Mouse (Mus musculus) intestine, postnatal 0 days (tissue): ENCODE measurements around the gene Ptprj. TPM values are rescaled to one million over a fixed set of nuclear protein-coding genes. Genes with fewer than 3 reads are reported as not detected.
A peak's percentile ranks its signal among the peaks of the same experiment; 100 is the strongest.

Experiments
- ATAC-seq: fragments of 200-750 bp; cut with Nextera tagmentation; 2 replicates; pipeline ENCODE4 v1.8.0; 2017; ENCODE audit warnings: mild to moderate bottlenecking, moderate TSS enrichment, moderate library complexity
- H3K27ac ChIP-seq: fragments of 300-500 bp; sonication (generic); 2 replicates; pipeline ENCODE4 v1.5.1; 2014; ENCODE audit warnings: mild to moderate bottlenecking, low read depth, low read length, moderate library complexity
- H3K27me3 ChIP-seq: fragments of 300-500 bp; sonication (generic); replicated peaks from 2 replicates; pipeline ENCODE4 v1.6.1; 2014; ENCODE audit warnings: low read length, mixed read lengths; ENCODE audit not compliant: control insufficient read depth, insufficient read depth
- H3K36me3 ChIP-seq: fragments of 300-500 bp; sonication (generic); 2 replicates; pipeline ENCODE4 v1.6.1; 2014; ENCODE audit warnings: mild to moderate bottlenecking, moderate library complexity; ENCODE audit not compliant: control insufficient read depth, insufficient read depth
- H3K4me1 ChIP-seq: fragments of 300-500 bp; sonication (generic); replicated peaks from 2 replicates; pipeline ENCODE4 v1.6.1; 2014; ENCODE audit warnings: antibody characterized with exemption, low read length, mixed read lengths; ENCODE audit not compliant: control insufficient read depth, insufficient read depth
- H3K4me2 ChIP-seq: fragments of 300-500 bp; sonication (generic); replicated peaks from 2 replicates; pipeline ENCODE4 v1.6.1; 2014; ENCODE audit warnings: low read depth, mild to moderate bottlenecking, moderate library complexity
- H3K4me3 ChIP-seq: fragments of 300-500 bp; sonication (generic); 2 replicates; pipeline ENCODE4 v1.5.1; 2014; ENCODE audit warnings: low read depth, low read length
- H3K9ac ChIP-seq: fragments of 300-500 bp; sonication (generic); 2 replicates; pipeline ENCODE4 v1.6.1; 2014; ENCODE audit warnings: mild to moderate bottlenecking, low read depth, low read length
- H3K9me3 ChIP-seq: fragments of 300-500 bp; sonication (generic); 2 replicates; pipeline ENCODE4 v1.6.1; 2016; ENCODE audit warnings: mixed run types; ENCODE audit not compliant: control insufficient read depth
- CTCF ChIP-seq: sonication (generic); IDR thresholded peaks from 2 replicates; pipeline ENCODE4 v1.5.1; 2016; ENCODE audit warnings: low read depth, mild to moderate bottlenecking, control low read depth, antibody characterized with exemption, moderate library complexity
- WGBS: fragments of 180-500 bp; shearing (Covaris S2); extraction: QIAGEN DNeasy Blood & Tissue Kit; methylation state at CpG from one replicate; pipeline ENCODE4 v1.1.7; 2014; 5-methylcytosine and 5-hydroxymethylcytosine counted together
- polyA plus RNA-seq: library from polyadenylated mRNA; unstranded; fragments of >200 nt; fragmentation: Nextera tagmentation; extraction: Ambion mirVana; gene quantifications from 2 replicates; pipeline ENCODE4 v1.2.1, GENCODE M21; 2015

The Ptprj gene
- polyA plus RNA-seq, 1 experiment from 2014 or later = 3.5 TPM

DNA sequence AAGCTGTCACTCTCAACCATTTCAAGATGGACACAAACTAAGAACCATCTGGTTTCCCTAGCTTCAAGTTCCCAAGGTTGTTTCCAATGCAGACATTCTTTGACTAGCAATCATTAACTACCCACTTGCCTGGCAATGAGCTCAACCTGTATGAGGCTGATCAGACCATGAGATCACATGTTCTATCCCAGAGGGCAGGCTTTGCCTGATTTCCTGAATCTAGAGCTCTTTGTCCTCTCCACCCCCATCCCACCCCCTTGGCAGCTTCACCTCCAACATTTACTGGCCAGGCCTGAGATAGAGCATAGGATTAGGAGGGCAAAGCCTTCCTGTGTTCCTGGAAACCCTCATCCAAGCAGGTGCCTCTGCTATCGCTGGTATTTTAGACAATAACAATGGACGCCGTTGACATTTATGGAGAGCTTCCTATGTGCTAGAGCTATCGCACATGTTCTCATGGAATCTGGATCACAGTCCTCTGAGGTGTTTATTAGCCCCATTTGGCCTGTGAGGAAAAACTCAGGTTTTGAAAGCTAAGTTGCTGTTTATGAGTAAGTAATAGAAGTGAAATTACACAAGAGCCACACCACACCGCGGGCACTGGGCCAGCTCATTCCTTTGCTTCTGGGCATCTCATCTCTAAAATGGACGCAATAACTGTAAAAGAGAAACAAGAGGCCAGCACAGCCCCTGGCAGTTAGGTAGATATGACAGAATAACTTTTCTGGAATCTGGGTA lies 15.1 kb downstream of the Ptprj start:
- Histone ChIP-seq H3K4me2 (peak overlapping the region; percentile 22), H3K27ac (peak overlapping the region; percentile 72), H3K36me3 (no peaks in the 10 kb centered on the region), H3K4me1 (0 out of 2 replicates have a peak, but pooled peaks cover 9% of the 10 kb centered on the region), H3K27me3 (no peaks in the 10 kb centered on the region), H3K9me3 (no peaks in the 10 kb centered on the region), H3K4me3 (no peak overlapping the region), H3K9ac (no peak overlapping the region)
- WGBS = 45% methylated on average over 7 of the region's 7 CpGs
- peak; percentile 92 for ATAC-seq
- no peak; the same call in 1 of the 2 replicates for TF ChIP-seq CTCF

DNA sequence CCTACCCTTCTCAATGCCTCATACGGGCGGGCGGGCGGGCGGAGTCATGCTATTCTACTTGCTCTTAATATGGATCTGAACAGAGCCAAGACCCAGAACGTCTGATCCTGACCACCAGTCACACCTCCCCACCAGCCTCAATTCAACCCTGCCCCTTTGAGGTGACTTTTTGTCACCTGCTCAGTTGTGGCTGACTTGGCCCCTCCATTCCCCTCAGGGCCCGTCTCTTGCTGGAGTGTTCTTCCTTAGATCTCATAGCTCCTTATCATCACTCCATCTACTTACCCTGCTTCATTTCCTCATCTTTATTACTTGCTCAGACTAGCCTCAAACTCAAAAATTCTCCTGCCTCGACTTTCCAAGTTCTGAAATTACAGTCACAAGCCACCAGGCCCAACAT lies 15.9 kb downstream of the Ptprj start:
- ATAC-seq = no peak
- Histone ChIP-seq H3K9me3 (no peaks in the 10 kb centered on the region), H3K4me3 (no peak overlapping the region), H3K9ac (no peak overlapping the region), H3K4me1 (0 out of 2 replicates have a peak, but pooled peaks cover 9% of the 10 kb centered on the region), H3K36me3 (no peaks in the 10 kb centered on the region), H3K27ac (peak overlapping the region; percentile 72; the same call in 1 of the 2 replicates), H3K4me2 (no peak overlapping the region), H3K27me3 (no peaks in the 10 kb centered on the region)
- 72% methylated on average over 8 of the region's 8 CpGs for WGBS
- no peak for TF ChIP-seq CTCF

DNA sequence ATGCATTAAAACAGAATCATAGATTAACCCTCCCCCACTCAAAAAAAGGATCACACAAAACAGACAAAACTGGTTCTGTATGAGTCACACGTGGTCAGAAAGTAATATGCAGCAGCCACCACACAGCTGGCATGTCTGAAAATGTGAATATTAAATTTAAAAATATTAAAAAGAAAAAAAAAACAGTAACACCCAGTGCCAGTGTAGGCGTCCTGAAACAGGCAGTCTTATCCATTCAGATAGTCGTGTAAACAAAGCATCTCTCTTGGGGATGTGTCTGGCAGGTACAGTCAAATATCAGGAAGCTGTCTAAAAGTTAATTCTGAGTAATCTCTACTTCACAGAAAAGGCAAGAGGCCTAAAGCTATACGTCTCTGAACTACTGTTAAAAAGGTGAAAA lies 17.3 kb downstream of the Ptprj start:
- Histone ChIP-seq H3K27ac (no peak overlapping the region), H3K4me3 (no peak overlapping the region), H3K27me3 (no peaks in the 10 kb centered on the region), H3K4me2 (no peak overlapping the region), H3K9me3 (no peaks in the 10 kb centered on the region), H3K4me1 (0 out of 2 replicates have a peak, but pooled peaks cover 9% of the 10 kb centered on the region), H3K36me3 (no peaks in the 10 kb centered on the region), H3K9ac (no peak overlapping the region)
- no peak for ATAC-seq
- no peak for TF ChIP-seq CTCF
- WGBS = 53% methylated on average over 4 of the region's 4 CpGs

DNA sequence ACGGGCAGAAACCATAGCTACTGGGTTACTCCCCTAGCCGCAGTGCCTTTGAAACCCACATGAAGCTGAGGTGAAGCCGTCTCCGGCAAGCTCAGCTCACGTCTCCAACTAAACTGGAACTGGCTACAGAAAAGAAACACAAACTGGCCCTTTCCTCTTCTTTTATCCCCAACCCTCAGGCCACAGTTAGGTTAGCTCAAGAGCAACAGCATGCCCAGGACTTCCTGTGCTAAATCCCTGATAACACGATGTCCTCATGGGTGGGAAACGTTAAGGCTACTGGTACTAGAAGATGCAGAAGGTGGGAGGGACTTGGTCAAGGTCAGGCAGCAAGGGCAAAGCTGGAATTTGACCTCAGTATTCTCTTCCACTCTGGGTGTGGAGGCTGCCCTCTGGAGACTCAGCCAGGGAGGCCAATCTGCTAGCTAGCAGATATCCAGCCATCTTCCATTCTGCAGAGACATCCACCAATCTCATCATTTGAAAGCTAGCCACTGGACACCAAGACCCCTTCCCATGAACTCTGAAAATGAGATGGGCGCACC lies 18.2 kb downstream of the Ptprj start:
- Histone ChIP-seq H3K27me3 (no peaks in the 10 kb centered on the region), H3K4me2 (no peak overlapping the region), H3K4me3 (no peak overlapping the region), H3K4me1 (0 out of 2 replicates have a peak, but pooled peaks cover 9% of the 10 kb centered on the region), H3K9ac (no peak overlapping the region), H3K36me3 (no peaks in the 10 kb centered on the region), H3K27ac (no peak overlapping the region), H3K9me3 (no peaks in the 10 kb centered on the region)
- 70% methylated on average over 8 of the region's 8 CpGs for WGBS
- TF ChIP-seq CTCF = 0 out of 2 replicates have a peak, but pooled peaks have one; percentile 13
- ATAC-seq = no peak

DNA sequence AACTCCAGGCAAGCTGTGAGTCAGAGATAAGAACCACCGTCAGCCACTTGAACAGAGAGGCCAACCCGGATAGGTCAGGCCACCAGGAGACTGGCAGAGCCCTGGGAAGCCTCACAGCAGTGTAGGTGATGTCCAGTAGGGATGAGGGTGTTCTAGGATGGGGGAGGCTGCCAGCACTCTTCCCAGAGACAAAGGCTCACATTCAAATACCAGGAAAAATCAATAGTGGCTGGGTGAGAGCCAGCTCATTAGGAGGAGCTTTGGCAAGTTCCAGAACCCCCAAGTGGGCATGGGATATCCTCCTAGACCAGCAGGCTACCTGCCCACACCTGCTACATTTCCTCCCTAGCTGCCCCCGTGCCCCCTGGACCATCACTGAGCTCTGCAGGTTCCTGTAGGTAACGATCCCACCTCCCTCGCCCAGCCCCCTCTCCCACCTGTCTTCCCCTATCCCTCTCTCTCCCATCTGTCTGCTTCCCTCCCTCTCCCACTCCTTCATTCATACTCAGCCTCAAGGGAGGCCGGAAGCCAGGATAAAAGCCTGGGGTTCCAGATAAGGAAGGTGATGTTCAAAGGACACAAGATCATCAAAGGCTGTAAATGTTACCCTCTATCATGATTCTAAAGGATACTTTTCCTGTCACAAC lies 20.1 kb downstream of the Ptprj start:
- no peak for TF ChIP-seq CTCF
- WGBS = 45% methylated on average over 6 of the region's 6 CpGs
- Histone ChIP-seq H3K9ac (no peak overlapping the region), H3K9me3 (no peaks in the 10 kb centered on the region), H3K4me1 (0 out of 2 replicates have a peak, but pooled peaks cover 5% of the 10 kb centered on the region), H3K4me2 (no peak overlapping the region), H3K4me3 (no peak overlapping the region), H3K27ac (no peak overlapping the region), H3K27me3 (no peaks in the 10 kb centered on the region), H3K36me3 (no peaks in the 10 kb centered on the region)
- no peak for ATAC-seq

DNA sequence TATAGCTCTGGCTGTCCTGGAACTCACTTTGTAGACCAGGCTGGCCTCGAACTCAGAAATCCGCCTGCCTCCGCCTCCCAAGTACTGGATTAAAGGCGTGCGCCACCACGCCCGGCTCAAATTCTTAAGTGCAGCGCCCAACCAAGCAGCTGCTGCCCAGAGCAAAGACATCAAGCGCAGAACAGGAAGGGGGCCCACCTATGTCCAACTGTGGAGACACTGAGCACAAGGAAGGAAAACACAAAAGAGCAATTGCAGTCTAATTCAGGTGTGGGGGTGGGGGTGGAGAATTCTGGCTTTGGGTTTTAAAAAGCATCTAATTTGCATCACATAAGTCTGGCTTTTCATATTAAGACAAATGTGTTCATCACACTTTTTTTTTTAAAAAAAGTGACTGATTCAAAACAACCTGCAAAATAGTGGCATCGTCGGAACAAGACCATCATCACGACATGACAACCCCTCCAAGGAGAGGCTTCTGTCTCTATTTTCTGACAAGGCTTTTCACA lies 20.7 kb downstream of the Ptprj start:
- Histone ChIP-seq H3K9ac (no peak overlapping the region), H3K36me3 (no peaks in the 10 kb centered on the region), H3K9me3 (no peaks in the 10 kb centered on the region), H3K4me3 (no peak overlapping the region), H3K27me3 (no peaks in the 10 kb centered on the region), H3K4me2 (no peak overlapping the region), H3K27ac (no peak overlapping the region), H3K4me1 (peaks cover 3% of the 10 kb centered on the region; the same call in 1 of the 2 replicates)
- 75% methylated on average over 12 of the region's 12 CpGs for WGBS
- TF ChIP-seq CTCF = no peak
- no peak for ATAC-seq
